Mouse (Mus musculus) erythroblast, adult 5-6 weeks (primary cell): Measurements from ENCODE around the gene Il10ra. TPM values are rescaled to one million over a fixed set of nuclear protein-coding genes. Genes with fewer than 3 reads are reported as not detected.

Experiments used
- ATAC-seq: replicated peaks from 2 replicates; pipeline ENCODE4 v1.8.0; 2016; ENCODE audit warnings: moderate number of reproducible peaks, mild to moderate bottlenecking, moderate TSS enrichment, inconsistent platforms; ENCODE audit not compliant: poor library complexity, low FRiP score, severe bottlenecking
- total RNA-seq, 2 experiments: library from RNA; stranded (forward) in 1 of 2; stranded (reverse) in 1 of 2; fragments of 150-400 nt in 1 of 2; fragments of 200-764, 138-1000 nt in 1 of 2; gene quantifications; 2 replicates each; pipeline versions ENCODE4 v1.2.3 to v1.2.4; 2015 to 2017; ENCODE audit warnings: low replicate concordance in 2 of 2

Gene Il10ra
- total RNA-seq (2015; ENCODE audit: low replicate concordance) (4.6 and 4.8 TPM in 2 replicates), total RNA-seq (2017; ENCODE audit: low replicate concordance) (5.0 and 8.8 TPM in 2 replicates)

DNA sequence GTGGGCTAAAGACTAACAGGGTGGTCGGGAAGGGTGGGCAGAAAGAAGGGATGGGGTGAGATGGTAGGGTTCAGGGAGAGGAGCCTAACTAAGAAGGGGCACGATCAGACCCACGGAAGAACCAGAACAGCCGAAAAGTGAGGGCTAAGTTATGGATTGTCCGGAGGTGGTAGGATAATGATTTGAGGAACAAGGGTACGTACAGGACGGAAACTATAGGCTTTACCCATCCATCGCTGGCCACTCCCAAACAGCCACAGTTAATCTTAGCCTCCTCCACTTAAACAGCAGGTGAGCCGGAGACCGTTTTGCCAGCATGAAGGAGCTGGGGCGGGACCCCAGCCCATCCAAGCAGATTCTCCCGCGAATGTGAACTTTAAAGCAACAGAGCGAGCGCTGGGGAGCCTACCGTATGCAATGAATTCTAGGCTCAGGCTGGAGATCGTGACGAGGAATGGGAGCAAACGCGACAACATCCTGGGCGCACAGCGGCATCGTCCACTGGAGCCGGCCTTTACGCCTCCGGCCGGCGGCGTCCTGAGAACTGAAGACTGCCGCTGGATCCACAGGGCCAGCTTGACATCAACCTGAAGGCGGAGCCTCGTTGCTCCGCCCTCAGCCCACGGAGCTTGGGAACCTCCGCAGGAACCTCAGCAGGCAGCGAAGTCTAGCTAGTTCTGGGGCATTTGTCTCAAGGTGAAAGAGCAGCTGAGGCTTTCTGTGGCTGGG lies at the start of gene Il10ra:
Gene Il10ra, minus strand, starts transcription at position 553 of the 729 bp plus-strand sequence.
- no peak for ATAC-seq

DNA sequence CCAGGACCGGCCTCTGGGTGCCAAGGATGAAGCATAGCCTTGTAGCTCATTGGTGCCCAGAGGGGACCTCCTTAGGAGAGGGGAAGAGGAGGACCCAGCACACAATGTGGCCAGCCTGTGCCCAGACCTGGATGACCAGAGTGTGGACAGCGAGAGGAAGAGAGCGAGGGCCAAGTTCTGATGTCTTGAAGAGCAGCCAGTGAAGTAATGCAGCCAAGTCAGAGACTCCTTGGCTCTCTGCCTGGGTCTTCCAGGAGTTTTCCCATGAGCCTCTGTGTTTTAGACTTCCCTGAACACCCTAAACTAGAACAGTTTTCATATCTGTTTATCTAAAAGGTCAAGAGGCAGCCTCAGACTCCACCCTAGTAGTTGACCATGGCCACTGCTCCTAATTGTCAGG lies 48.7 kb upstream of the Il10ra start:
- no peak for ATAC-seq

- no peak for ATAC-seq
These were observed 45.0 kb upstream of the Il10ra start for GRCm38 (mm10) chr9:45313913-45314312.

GRCm38 (mm10) chr9:45311858-45312257 lies 42.9 kb upstream of the Il10ra start:
- ATAC-seq, result no peak

DNA sequence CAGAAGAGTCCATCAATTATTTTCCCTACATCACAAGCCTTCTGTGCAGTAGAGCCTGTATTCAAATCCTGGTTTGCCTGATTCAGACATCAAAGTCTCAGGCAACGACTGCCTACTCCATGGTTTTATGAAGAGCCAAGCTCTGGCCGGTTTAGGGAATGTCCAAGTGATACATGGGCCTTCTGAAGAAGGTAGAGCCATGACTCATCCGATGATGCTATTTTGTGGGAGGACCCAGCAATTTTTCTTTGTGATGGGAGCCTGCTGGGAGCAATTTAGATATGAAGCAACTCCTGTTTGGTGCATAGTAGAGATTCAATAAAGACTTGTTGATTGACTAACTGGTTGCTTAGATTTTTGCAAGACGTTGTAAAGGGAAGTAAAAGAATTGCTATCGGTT lies 39.6 kb upstream of the Il10ra start:
- no peak for ATAC-seq

- no peak for ATAC-seq
These were observed 37.9 kb upstream of the Il10ra start for GRCm38 (mm10) chr9:45306746-45307410.

- no peak for ATAC-seq
These were observed 32.8 kb upstream of the Il10ra start for GRCm38 (mm10) chr9:45301771-45302170.

DNA sequence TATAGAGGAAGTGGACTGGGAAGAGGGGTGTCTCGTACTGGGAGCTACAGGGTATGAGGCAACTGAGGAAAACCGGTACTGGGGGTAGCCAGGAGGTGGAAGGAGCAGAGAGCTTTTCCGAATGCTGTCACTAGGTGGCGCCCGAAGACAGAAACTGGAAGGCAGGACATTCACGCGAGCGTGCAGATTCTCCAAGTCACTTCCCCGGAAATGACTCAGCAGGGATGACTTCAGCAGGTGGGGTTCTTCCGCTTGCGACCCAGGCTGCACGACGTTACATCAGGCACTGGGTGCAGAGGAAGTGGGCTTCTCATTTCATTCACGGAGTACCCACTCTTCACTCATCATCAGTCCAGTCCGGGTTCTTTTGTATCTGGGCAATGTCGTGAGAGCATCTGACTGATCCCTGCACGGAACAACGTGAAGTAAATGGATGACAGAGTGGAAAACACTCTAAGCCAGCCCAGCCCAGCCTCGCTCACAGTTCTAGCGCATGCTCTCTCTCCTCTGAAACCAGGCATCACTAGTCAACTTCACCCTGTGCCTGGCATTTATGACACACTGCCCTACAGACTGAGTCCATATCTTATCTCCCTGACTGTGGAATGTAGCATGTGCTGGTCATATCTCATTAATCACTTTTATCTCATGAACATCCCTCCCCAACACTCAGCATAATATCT lies 31.6 kb upstream of the Il10ra start:
- peak; percentile 51 for ATAC-seq

DNA sequence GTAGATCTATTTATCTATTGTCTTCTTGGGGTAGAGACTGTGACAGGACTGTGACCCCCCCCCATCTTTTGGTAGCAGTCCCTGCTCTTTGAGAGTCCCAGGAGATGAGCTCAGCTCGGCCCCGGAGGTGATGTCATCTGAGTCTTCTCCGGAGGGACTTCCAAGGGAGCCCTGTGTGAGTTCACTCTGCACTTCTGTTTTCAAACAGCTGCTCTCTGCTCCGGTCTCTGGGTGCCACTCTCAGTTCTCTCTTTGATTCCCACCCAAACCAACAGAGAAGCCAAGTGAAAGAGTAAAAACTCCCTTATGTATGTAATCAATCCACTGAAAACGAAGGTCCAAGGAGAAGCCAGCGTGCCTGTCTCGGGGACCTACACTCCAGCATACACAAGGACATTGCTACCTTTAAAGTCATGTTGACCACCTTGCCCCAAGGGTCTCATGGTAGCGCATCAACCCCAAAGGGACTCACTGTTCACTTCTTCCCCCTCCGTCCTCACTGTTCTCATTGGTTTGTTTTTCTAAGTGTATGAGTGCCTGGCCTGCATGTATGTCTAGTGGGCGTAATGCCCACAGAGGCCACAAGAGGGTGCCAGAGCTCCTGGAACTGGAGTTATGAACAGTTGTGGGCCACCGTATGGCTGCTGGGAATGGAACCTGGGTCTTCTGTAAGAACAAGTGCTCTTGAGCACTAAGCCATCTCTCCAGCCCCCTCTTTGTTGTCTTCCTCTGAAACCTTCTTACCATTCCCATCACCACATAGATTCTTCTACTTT lies 30.5 kb upstream of the Il10ra start:
- ATAC-seq, result peak; percentile 64; the same call in 1 of the 2 replicates

- no peak for ATAC-seq
These were observed 25.5 kb upstream of the Il10ra start for GRCm38 (mm10) chr9:45294210-45295011.

- no peak for ATAC-seq
These were observed 22.7 kb upstream of the Il10ra start for GRCm38 (mm10) chr9:45291481-45292168.

DNA sequence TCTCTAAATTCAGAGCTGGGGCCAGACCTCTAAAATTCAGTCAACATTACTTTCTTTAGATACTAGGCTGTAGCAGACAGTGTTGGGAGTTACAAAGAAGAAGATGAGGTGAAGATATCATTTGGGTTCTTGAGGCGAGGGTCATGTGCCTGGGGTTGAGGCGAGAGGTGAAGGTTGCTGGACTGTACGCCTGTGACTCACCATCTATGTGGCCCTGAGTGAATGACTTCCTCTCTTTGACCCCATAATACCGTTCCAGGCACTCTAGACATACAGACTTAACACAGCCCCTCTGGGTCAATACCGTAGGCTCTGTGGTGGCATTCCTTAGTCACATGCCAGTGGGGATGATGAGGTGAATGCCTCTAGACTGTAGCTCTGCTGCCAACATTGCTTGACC lies 13.5 kb upstream of the Il10ra start:
- no peak for ATAC-seq

GRCm38 (mm10) chr9:45280891-45281290 lies 11.9 kb upstream of the Il10ra start:
- no peak for ATAC-seq

GRCm38 (mm10) chr9:45280059-45280458 lies 11.1 kb upstream of the Il10ra start:
- ATAC-seq, result no peak

- no peak for ATAC-seq
These were observed 5.7 kb upstream of the Il10ra start for GRCm38 (mm10) chr9:45274635-45275034.

GRCm38 (mm10) chr9:45274218-45274617 lies 5.3 kb upstream of the Il10ra start:
- ATAC-seq, result no peak

DNA sequence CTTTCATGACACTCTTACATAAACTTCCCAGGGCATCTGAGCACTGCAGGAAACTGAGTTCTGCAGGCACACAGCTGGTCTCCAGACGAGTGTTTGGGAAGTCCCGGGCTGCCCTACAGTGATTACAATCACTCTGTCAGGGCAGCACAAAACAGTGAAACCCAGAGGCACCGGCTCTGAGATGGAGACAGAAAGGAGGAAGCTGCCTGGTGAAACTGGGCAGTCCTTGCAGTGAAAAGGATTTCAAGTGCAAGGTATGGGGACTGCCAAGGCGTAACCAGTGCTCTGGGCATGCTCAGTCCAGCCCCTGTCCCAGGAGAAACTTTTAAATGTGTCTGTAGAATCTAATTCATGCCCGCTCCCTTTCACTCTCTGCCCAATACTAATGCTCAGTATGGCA lies 3.3 kb upstream of the Il10ra start:
- ATAC-seq, result no peak

- no peak for ATAC-seq
These were observed 870 bp downstream of the Il10ra start for GRCm38 (mm10) chr9:45268079-45268478.

GRCm38 (mm10) chr9:45267099-45267498 lies 1.9 kb downstream of the Il10ra start:
- no peak for ATAC-seq
